ENCODE assay signal across 10 mouse cellular contexts in genomic region chr16:35591756-35592155, GRCm38 (mm10). TPM values are rescaled to one million over a fixed set of nuclear protein-coding genes. Genes with fewer than 3 reads are reported as not detected.
DNase-seq lines count a peak whose midpoint lies in the region; ATAC-seq and TF ChIP-seq lines count a peak whose summit lies in the region.
"Had no signal": no experiment of that assay in that cellular context is flagged by ENCODE, and none has a peak within 500 bp of the region (broad histone marks: within the 10 kb centered on the region; RNA-seq: fewer than 3 reads in every experiment).

No protein-coding gene starts in this region.

- H3K27me3 ChIP-seq in hindbrain, embryonic 16.5 days (replicated peaks; ENCODE audit: control insufficient read depth, insufficient read depth, low read length): no peaks in the 10 kb centered on the region; the same call in 1 of the 2 replicates
- no peaks in the 10 kb centered on the region for H3K27me3 ChIP-seq in midbrain, embryonic 13.5 days
- H3K27me3 ChIP-seq: Patski had no signal

- peaks cover 50% of the 10 kb centered on the region for H3K4me1 ChIP-seq in hindbrain, embryonic 16.5 days (ENCODE audit: control insufficient read depth, insufficient read depth, low read depth, low read length)
- H3K4me1 ChIP-seq in midbrain, embryonic 13.5 days (replicated peaks): peaks cover 84% of the 10 kb centered on the region

- peak; percentile 71 to 76 for DNase-seq in cerebellum, postnatal 10 days
- no peak for DNase-seq in cerebellum, adult 9-10 months
- peak; percentile 94 for DNase-seq in brain, embryonic 14.5 days (ENCODE audit: low read depth)
- no peak for DNase-seq in spleen, adult 12 weeks (ENCODE audit: low spot score)
- no peak for DNase-seq in frontal cortex, postnatal 14 days (ENCODE audit: low spot score in 2 of 2)
- DNase-seq: liver, postnatal 0 days had no signal

- H3K9me3 ChIP-seq in hindbrain, embryonic 16.5 days (ENCODE audit: control insufficient read depth, low read length): no peaks in the 10 kb centered on the region
- no peaks in the 10 kb centered on the region for H3K9me3 ChIP-seq in midbrain, embryonic 13.5 days

- no peak for TF ChIP-seq POLR2A in brain, embryonic 14.5 days (IDR thresholded peaks at IDR 0.05; ENCODE audit: borderline replicate concordance, extremely low read depth, insufficient read depth, insufficient read length, poor library complexity, severe bottlenecking)

- peak overlapping the region; percentile 5; the same call in 1 of the 2 replicates for H3K4me2 ChIP-seq in hindbrain, embryonic 16.5 days (ENCODE audit: low read length)
- peak overlapping the region; percentile 32 for H3K4me2 ChIP-seq in midbrain, embryonic 13.5 days (replicated peaks)

- H3K27ac ChIP-seq in hindbrain, embryonic 16.5 days (ENCODE audit: low read depth, low read length): peak overlapping the region; percentile 34; the same call in 1 of the 2 replicates
- peak overlapping the region; percentile 65 for H3K27ac ChIP-seq in midbrain, embryonic 13.5 days

- TF ChIP-seq CTCF in brain, embryonic 14.5 days (IDR thresholded peaks at IDR 0.05; ENCODE audit: borderline replicate concordance, extremely low read depth, insufficient read depth, insufficient read length): no peak

- no peak overlapping the region for H3K4me3 ChIP-seq in hindbrain, embryonic 16.5 days (ENCODE audit: low read length)
- H3K4me3 ChIP-seq in midbrain, embryonic 13.5 days (replicated peaks): no peak overlapping the region

- ATAC-seq in hindbrain, embryonic 16.5 days: peak; percentile 77
- ATAC-seq in midbrain, embryonic 13.5 days: peak; percentile 31; the same call in 1 of the 2 replicates
- no peak for ATAC-seq in CD4-positive, CD25-positive, alpha-beta regulatory T cell, adult 4 months
- ATAC-seq: liver, postnatal 0 days; Patski had no signal

- no peaks in the 10 kb centered on the region for H3K36me3 ChIP-seq in hindbrain, embryonic 16.5 days (ENCODE audit: control insufficient read depth, insufficient read depth, low read length)
- H3K36me3 ChIP-seq in midbrain, embryonic 13.5 days: peaks cover 6% of the 10 kb centered on the region

- peak overlapping the region; percentile 17; the same call in 1 of the 2 replicates for H3K9ac ChIP-seq in hindbrain, embryonic 16.5 days (ENCODE audit: low read depth, low read length)
- peak overlapping the region; percentile 42; the same call in 1 of the 2 replicates for H3K9ac ChIP-seq in midbrain, embryonic 13.5 days (replicated peaks)
- H3K9ac ChIP-seq: liver, postnatal 0 days had no signal

- WGBS in hindbrain, embryonic 16.5 days: 19% methylated on average over 9 of the region's 11 CpGs
- 9% methylated on average over 11 of the region's 11 CpGs for WGBS in midbrain, embryonic 13.5 days

RNA-seq across cellular contexts. Expression of gene Sema5b, which starts 50.8 kb away (rescaled TPM):
- polyA plus RNA-seq in brain, embryonic 14.5 days (2012; rRNA removed): 68.2 and 68.8 TPM in 2 replicates
- polyA plus RNA-seq in hindbrain, embryonic 16.5 days (2015; fragmentation: Nextera tagmentation; extraction: Ambion mirVana): 15.1 and 18.3 TPM in 2 replicates
- 36.9 and 43.6 TPM in 2 replicates for polyA plus RNA-seq in midbrain, embryonic 13.5 days (2015; fragmentation: Nextera tagmentation; extraction: Ambion mirVana)
- not detected for polyA plus RNA-seq in CD4-positive, CD25-positive, alpha-beta regulatory T cell, adult 4 months (2017; shearing (Covaris generic))

Comparison
In these comparisons a context has a peak if more than half of its experiments do, and no peak if none do; other contexts are left out.
1. DNase-seq: peak in cerebellum, postnatal 10 days (2 of 2) and brain, embryonic 14.5 days (single experiment); none in cerebellum, adult 9-10 months (single experiment), spleen, adult 12 weeks (single experiment) and frontal cortex, postnatal 14 days (0 of 2).
2. RNA of gene Sema5b, which starts 50.8 kb away (polyA plus RNA-seq): 68.2 to 68.8 TPM in brain, embryonic 14.5 days, 36.9 to 43.6 TPM in midbrain, embryonic 13.5 days and 15.1 to 18.3 TPM in hindbrain, embryonic 16.5 days; not detected in CD4-positive, CD25-positive, alpha-beta regulatory T cell, adult 4 months; every median in the first group is over 10 times any median in the second.